Mouse (Mus musculus): ENCODE results near the gene Dnal1.

- no peak for TF ChIP-seq CTCF (IDR thresholded peaks at IDR 0.05; ENCODE audit: control insufficient read depth, insufficient read depth, insufficient replicate concordance, low read depth, low read length)
- no peak for TF ChIP-seq POLR2A (IDR thresholded peaks at IDR 0.05; ENCODE audit: control insufficient read depth, low read depth, low read length)
These were observed 12.7 kb upstream of the Dnal1 start for GRCm38 (mm10) chr12:84101493-84101845.
